Mouse (Mus musculus): ENCODE data around the gene Bckdhb.
A peak's percentile ranks its signal among the peaks of the same experiment; 100 is the strongest.
"Not testable (repeated sequence)": the region's sequence is repeated elsewhere in the genome, so short reads cannot be mapped to it uniquely, and the experiment has no call there.

Bckdhb gene

DNA sequence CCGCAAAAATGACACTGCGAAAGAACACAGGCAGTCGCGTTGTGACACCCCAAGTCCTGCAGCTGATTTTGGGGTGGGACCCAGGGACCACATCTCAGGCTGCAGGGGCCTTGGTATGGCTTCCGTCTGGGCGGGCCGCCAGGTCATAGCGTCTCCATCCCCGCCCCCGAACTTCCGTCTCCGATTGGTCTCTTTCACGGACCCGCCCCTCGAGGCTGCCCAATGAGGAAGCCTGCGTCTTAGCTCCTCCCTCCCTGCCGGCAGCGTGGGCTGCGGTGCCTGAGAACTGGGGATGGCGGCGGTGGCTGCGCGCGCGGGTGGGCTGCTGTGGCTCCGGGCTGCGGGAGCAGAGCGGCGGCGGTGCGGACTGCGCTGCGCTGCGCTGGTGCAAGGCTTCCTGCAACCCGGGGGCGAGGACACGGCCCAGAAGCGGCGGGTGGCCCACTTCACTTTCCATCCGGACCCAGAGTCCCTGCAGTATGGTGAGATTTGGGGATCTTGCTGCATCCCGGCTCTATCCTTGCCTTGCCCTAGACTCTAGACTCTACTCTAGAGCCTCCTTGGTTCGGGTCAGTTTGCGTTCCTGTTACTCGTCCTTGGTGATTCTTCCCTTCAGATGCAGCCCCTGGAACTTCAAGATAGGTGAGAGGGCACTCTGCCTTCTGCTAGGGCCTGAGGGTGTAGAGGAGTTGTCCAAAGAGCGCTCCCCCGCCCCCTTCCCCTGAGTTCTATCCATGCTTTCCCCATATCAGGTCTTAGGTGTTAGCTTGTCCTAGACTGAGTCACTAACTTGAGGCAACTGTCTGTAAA, at the start of gene Bckdhb:
Gene Bckdhb, plus strand, starts transcription at position 268 of the 810 bp plus-strand sequence.
- DNase-seq: peak; percentile 98

DNA sequence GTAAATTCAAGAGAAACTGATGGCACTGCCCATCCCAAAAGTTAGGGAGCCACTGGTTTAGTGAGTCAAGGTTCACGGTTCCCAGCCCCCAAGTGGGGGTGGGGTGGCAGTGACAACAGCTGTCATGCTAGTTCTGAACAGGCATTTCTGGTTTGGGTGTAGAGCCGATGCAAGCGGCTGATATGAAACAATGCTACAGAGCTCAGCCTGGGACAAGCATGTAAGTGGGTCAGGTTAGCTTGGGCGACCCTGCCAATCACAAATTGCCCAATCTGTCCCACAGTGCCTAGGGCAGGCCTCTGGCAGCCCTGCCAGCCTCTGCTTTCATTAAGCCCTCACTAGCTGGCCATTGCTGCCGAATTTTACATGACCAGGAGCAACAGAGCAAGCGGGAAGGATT, 42.8 kb upstream of the Bckdhb start:
- DNase-seq: peak in 1 of 2 experiments; percentile 2

DNA sequence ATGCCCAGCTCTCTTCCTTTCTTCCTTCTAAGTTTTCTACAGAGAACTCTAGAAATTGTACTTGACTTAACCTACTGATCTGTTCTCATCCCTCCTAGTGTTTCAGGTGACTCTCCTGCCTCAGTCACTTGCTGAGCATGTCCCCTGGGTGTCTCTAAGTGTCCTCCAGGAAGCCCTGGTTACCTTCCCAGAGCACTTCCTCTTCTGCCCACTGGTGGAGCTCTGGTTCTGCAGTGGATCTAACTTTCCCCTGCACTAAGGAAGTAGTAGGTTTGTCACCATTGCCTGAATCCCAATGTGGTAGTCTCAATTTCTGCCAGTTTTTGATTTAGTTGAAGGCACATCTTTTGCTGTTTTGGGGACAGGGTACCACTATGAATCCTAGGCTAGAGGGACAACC, 38.8 kb upstream of the Bckdhb start:
- no peak for DNase-seq

DNA sequence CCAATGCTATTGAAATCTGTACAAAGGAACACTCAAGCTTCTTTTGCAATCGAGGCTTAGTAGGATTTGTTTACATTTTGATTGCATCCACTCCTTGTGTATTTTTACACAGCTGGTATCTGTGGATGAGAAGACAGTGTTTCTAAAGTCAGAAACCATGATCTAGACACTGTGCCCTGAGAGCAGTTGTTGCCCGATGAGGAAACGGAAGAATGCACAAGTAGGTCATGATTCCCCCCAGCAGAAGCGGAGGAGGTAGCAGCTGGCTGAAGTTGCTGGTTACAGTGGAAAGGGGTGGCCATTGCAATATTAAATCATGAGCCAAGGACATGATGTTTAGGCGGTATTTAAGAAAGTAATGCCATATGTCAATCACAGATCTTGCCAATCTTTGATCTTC, 36.7 kb upstream of the Bckdhb start:
- DNase-seq: no peak

DNA sequence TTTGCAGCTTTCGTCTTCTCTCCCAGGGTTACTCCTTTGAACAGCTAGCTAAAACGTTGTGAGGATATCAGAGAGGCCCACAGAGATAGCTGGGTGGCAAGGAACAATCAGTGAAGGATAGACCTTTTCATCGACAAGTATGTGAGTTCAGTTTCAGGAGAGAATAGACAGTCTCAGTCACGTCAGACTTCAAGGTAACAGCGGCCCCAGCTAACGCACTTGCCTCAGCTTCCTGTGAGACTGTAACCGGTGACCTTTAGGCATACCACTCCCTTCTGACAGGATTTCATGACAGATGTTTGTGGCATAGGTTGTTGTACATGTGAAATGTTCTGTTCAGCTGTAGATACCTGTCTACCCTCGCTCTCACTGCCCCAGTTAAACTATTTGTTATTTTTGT, 31.9 kb upstream of the Bckdhb start:
- no peak for DNase-seq

DNA sequence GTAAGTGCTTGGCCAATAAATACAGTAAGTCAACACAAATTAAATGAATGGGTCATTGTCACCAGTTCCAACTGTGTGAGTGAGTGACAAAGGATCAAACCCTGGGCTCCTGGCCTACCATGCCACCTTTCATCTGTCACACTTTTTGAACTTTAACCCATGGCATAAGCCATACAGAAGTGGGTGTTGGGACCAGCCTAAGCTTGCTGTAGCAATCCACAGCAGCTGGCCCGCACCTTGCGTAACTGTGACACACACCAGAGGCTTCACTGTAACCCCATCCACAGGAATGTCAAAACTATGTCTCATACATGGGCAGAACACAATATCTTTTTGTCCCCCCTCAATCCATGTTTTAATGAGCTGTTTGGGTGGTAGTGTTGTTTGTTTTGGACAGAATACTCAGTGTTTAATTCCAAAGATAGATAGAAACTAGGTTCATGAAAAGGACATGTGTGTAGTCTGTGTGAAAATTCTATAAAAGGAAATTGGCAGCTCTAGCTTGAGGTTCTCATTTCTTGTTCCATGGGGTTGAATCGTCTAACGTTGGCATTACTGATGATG, 31.1 kb upstream of the Bckdhb start:
- no peak for DNase-seq

DNA sequence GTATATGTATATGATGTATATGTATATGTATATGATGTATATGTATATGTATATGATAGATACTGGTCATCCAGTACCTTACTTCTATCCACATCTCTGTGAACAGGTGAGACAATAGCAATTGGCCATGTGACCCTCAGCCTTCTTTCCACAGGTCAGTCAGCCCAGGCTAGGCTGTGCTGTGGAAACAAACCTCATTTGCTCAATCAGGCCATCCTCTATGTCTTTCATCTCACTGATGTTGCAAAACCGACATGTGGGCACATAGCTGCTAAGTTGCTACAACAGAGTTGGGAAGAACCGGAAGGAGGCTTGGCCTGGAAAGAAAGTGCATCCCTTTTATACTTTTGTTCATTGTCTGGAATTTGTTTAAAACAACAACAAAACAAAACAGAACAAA, 22.9 kb upstream of the Bckdhb start:
- DNase-seq: no peak

DNA sequence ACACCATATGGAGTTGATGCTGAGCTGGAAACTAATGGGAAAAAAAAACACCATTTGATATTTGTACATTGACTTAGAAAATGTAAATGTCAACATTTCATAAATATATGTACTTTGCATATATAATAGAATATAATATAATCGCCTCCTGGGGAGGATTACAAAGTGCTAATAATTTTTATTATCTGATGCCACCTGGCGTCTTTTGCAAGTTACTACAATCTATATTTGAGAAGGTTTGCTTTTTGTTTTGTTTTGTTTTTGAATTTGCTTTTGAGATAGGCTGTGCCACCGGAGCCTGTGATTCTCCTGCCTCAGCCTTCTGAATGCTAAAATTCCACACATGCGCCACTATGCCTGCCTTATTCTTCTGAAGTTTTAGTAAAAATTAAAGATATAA, 19.1 kb upstream of the Bckdhb start:
- no peak for DNase-seq

DNA sequence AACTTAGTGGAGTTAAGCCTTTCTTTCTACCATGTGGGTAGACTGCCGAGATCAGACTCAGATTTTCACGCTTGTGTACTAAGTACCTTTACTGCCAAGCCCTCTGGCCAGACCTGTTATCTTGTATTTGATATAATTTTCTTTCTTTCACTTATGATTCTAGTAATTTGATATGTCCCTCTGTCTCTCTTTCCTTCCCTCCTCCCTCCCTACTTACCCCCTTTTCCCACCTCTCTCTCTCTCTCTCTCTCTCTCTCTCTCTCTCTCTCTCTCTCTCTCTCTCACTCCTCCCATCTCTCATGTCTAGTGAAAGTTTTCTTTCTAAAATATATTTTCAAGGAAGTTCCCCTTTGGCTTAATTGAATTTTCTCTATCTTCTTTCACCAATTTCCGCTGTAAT, 17.9 kb upstream of the Bckdhb start:
- no peak for DNase-seq

DNA sequence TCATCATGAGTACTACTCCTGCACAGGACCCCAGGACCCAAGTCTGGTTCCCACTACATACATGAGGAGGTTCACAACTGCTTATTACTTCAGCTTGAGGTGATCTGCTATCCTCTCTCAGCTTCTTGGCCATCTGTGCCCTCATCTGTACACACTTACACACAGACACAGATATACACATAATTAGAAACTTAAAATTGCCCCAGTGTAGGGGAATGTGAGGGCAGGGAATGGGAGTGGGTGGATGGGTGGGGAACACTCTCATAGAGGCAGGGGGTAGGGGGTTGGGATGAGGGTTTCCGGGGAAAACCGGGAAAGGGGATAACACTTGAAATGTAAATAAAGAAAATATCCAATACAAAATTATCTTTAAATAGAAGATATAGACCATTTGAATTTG, 15.1 kb upstream of the Bckdhb start:
- DNase-seq: no peak

DNA sequence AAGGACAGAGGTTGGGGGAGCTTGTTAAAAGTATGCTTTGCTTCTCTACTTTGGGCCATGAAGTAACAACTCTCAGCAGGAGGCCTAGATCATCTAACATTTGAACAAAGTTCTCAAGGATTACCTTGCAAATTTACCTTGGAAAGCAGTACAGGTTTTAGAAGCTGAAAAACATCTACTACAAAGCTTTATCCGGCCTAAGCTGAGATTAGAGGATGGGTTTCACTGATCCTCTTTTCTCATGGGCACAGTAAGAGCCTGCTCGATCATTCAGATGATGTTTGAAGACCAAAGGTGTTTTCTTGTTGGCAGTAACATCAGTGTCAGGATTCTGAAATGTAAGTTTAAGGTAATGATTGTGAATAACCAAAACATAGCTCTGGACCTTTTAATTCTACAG, 14.0 kb upstream of the Bckdhb start:
- no peak for DNase-seq

DNA sequence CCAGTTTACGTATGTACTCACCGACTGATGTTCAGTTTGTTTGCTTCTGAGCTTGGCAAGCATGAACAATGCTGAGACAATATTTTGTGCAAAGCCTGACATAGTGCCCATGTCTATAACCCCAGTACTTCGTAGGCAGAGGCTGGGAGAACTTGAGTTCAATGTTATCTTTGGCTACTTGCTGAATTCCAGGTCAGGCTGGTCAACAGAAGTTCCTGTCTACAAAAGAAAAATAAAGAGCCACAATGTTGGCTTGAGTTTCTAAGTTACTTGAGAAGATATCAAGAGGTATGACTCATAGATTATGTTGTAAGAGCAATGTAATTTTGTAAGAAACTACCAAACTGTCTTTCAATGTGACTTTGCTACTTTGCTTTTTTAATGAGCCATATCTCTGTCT, 2.9 kb upstream of the Bckdhb start:
- no peak for DNase-seq

DNA sequence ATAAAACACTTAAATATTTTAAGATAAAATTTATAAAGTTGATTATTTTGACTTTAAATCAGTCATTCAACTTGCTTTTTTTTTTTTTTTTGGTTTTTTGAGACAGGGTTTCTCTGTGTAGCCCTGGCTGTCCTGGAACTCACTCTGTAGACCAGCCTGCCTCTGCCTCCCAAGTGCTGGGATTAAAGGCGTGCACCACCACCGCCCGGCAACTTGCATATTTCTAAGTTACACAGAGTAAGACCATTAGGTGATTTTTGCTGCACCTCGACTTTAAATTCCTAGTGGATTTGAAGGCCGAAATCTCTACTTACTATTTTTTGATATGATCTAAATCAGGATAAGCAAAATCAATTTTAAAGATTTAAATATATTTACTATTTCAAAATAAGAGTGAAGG, 589 bp upstream of the Bckdhb start:
- DNase-seq: peak in 1 of 2 experiments; percentile 10

DNA sequence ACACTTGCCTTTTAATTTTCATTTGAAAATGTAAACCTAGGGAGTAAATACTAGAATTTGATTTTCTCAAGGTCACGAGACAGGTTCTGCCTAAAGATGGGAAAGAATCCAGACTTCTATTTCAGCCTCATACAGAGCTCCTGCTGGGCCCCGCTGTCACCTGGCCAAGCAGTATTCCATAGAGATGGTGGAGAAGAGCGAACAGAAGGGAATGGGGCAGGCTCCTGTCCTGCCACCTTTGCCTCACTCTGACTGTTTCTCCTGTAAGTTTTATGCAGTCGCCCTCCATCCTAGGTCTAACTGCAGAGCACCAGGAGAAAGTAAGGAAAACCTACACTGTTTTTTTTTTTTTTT, 720 bp downstream of the Bckdhb start:
- DNase-seq: peak; percentile 52 to 53

DNA sequence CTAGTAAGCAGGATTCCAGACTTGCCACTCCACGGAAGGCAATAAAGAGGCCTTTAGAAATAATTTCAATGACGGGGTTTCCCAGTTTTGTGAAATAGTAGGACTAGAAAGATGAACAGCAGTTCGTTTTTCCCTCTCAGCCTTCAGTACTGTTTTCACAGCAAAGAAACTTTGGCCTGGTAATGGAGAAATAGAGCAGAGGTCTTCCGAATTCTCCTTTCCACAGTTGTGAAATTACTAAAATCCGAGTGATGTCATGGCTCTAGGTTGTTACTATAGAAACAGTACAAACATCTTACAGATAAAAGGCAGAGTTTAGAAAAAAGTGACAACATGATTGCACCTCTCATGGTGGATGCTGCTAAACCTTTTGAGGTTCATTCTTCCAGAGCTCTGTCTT, 1.4 kb downstream of the Bckdhb start:
- DNase-seq: no peak

DNA sequence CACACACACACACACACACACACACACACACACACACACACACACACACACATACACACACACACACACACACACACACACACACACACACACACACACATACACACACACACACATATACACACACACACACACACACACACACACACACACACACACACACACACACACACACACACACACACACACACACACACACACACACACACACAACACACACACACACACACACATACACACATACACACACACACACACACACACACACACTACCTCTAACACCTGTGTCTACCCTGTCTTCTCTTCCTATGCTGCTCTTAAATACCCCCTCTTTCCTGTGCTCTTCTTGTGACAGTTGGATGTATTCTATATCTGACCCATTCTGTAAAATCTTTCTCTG, 14.6 kb downstream of the Bckdhb start:
- DNase-seq: not testable (repeated sequence)

DNA sequence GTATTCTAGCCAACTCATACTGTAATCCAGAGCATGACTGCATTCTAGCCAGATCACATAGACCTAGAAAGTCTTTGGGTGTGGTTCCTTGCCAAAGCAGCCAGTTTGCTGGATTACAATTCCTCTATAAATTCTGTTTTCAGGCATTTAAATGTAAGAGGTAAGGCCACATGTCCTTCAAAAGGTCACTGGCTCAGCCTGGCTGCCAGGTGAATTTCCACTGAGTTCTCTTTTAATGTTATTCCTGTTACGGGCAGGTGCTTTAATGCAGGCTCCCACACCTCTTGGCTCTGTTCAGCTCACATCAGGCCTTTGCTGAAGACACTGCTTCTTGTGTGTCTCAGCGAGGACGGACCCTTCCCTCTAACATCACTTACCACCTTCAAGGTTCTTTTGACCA, 15.1 kb downstream of the Bckdhb start:
- DNase-seq: no peak

DNA sequence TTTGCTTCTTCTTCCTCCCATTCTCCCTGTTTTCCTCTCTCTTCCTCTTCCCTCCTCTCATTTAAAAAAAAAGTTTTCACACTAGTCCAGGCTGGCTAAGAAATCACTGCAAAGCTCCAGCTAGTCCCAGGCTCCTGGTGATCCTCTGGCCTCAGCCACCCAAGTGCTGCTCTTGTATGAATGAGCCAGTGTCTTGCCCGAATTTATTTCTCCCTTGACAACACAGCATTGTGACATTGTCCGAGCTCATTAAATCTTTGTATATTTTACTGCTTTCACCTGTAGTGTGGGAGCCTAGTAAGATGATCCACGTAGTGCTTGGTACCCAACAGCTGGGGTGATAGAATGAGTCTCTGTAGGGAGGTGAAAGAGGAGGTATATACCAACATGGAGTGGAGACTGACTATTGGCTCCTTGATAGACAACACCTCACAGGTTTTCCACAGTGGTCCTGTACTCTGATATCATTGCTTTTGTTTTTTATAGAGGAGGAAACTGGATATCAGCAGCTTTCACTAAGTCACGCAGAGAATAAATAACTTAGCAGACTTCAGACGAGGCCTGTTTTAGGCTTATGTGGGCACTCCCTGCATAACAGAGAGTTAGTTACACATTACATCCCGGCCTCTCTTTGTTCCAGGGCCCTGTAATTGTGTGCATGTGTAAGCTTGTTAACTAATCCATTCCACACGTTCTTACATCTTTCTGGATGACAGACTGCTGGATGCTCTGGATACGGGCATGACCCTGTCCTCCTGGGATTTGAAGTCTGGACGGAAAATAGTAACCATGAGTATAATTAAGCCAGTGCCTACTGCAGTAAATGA, 15.8 kb downstream of the Bckdhb start:
- DNase-seq: no peak

DNA sequence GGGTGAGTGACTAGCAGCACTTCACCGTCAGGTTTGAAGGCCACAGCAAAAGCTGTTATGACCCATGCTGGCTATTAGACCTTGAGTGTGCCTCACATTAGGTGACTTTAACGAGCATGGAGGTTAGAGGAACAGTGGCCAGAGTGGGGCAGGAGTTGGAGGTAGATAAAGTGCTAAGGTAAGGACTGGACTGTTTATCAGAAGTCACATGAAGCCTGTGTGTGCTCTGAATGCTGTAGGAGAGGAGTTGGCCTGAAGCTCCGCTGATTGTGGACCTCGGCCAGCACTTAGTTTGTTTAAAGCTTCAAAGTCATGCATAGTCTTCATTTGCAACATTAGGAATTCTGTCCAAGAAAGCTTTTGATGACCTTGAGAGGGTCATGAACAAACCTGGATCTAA, 26.4 kb downstream of the Bckdhb start:
- no peak for DNase-seq

DNA sequence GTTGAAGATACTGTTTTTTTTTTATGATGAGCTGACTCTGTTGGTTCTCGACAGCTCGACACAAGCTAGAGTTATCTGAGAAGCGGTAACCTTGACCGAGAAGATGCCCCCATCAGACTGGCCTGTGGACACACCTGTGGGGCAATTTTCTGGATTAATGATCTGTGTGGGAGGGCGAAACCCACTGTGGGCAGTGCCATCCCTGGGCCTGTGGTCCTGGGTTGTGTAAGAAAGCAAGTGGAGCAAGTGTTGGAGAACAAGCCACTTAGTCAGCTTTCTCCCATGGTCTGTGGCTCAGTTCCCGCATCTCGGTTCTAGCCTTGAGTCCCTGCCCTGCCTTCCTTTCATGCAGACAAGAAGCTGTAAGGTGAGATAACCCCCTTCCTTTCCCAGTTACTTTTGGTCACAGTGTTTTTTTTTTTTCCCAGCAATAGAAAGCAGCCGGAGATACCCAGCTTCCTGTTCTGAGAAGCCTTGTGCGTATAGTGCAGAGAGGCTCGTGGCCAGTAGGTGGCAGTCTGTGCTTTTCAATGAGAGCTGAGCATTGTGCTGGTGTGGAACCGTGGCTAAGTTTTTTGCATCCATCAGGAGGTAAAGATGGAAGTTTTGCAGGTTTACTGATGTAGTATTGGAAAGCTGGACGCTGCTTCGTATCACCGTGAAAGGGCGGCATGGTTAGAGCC, 31.8 kb downstream of the Bckdhb start:
- DNase-seq: peak; percentile 74 to 80

DNA sequence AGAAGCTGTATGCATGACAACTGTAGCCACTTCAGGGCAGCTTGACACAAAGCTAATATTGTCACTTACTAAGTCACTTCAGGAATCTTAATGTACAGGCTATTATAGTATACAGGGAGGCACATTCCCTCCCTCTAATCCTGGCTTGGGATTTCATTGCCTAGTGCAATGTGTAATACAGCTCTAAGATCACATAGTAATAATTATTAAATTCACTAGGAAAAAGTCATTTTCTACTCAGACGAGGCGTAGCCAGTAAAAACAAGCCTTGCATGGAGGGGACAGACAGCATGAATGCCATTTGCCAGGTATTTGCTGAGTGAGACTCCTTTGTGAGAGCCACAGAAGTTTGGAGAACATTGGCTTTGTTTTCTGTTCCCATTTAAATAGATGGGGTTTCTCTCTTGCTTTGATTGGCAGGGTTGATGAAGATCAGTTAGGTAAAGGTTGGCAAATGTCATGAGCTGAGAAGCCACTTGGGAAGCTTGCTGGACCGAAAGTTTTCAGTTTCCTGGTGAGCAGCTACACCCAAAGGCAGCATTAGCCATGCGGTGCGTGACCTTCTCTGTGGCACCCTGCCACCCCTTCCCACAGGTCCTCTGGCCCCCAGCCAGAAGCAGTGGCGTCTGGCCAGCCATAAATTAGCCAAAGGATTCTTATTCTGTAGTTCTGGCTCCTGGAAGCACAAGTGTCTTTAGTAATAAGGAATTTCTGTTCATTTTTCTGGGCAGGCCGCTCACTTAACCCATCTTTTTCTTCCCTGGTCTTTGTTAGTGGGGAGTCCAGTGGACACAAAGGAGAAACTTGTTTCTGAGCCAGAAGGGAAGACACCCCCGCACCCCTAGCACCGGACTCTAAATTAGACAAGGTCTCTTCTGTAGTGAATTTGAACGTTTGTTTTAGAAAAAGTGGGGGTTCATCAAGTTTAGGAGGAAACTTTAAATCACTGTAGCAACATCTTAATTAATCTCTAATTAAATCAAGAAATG, 37.4 kb downstream of the Bckdhb start:
- peak; percentile 80 to 81 for DNase-seq

DNA sequence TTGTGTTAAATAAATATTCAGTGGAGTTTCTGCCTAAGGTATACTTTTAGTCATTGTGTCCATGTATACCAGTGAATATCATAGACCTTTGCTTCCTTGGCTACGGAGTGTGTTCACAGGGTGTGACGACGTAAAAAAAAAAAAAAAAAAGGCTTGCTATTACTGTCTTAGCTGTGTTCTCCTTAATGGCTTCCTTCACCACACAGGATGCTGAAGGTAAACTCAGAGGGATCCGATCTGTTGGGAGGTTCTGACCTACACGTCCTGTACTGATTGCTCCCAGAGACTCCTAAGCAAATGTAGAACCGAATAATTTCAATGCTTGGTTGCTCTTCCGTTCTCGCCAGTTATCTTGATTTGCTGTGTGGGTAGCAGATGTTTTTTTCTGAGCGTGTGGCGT, 38.4 kb downstream of the Bckdhb start:
- no peak for DNase-seq
